Mouse (Mus musculus) limb, embryonic 12.5 days (tissue): ENCODE data around the gene Bbs2. TPM values are rescaled to one million over a fixed set of nuclear protein-coding genes. Genes with fewer than 3 reads are reported as not detected.

Source experiments
- ATAC-seq: fragments of 200-750 bp; cut with Nextera tagmentation; 2 replicates; pipeline ENCODE4 v1.8.0; 2017; ENCODE audit warnings: low read depth, moderate TSS enrichment; ENCODE audit not compliant: insufficient number of reproducible peaks, insufficient read depth, low FRiP score, low TSS enrichment
- H3K27ac ChIP-seq: fragments of 300-500 bp; sonication (generic); 2 replicates; pipeline ENCODE4 v1.5.1; 2016; ENCODE audit warnings: mild to moderate bottlenecking, moderate library complexity
- H3K27me3 ChIP-seq: fragments of 300-500 bp; sonication (generic); 2 replicates; pipeline ENCODE4 v1.6.1; 2016; ENCODE audit warnings: mild to moderate bottlenecking, moderate library complexity
- H3K36me3 ChIP-seq: fragments of 300-500 bp; sonication (generic); 2 replicates; pipeline ENCODE4 v1.6.1; 2016; ENCODE audit warnings: mild to moderate bottlenecking, moderate library complexity
- H3K4me1 ChIP-seq: fragments of 300-500 bp; sonication (generic); replicated peaks from 2 replicates; pipeline ENCODE4 v1.6.1; 2016
- H3K4me2 ChIP-seq: fragments of 300-500 bp; sonication (generic); 2 replicates; pipeline ENCODE4 v1.6.1; 2016; ENCODE audit warnings: mild to moderate bottlenecking, moderate library complexity
- H3K4me3 ChIP-seq: fragments of 300-500 bp; sonication (generic); replicated peaks from 2 replicates; pipeline ENCODE4 v1.5.1; 2016; ENCODE audit warnings: mild to moderate bottlenecking
- H3K9ac ChIP-seq: fragments of 300-500 bp; sonication (generic); replicated peaks from 2 replicates; pipeline ENCODE4 v1.6.1; 2016; ENCODE audit warnings: mild to moderate bottlenecking, moderate library complexity
- H3K9me3 ChIP-seq: fragments of 300-500 bp; sonication (generic); 2 replicates; pipeline ENCODE4 v1.6.1; 2016; ENCODE audit warnings: mild to moderate bottlenecking, moderate library complexity
- WGBS: fragments of 180-500 bp; shearing (Covaris S2); methylation state at CpG from one replicate; pipeline ENCODE4 v1.1.7; 2016; 5-methylcytosine and 5-hydroxymethylcytosine counted together
- polyA plus RNA-seq: library from polyadenylated mRNA; unstranded; fragments of >200 nt; fragmentation: Nextera tagmentation; extraction: Ambion mirVana; gene quantifications from 2 replicates; pipeline ENCODE4 v1.2.1, GENCODE M21; 2016

Gene Bbs2
- polyA plus RNA-seq, 1 experiment from 2014 or later = 15.3 TPM

DNA sequence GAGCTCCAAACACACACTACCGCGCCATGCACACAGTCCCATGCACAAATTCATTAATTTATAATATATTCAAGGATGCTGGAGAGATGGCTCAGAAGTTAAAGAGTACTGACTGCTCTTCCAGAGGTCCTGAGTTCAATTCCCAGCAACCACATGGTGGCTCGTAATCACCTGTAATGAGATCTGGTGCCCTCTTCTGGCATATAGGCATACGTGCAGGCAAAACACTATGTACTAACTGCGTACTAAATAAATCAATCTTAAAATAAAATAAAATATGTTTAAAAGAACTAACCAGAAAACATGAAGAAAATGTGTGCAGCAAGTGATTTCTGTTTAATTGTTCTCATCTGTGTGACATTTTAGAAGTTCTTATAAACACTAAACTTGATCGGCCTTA is 4.4 kb downstream of the Bbs2 start:
- Histone ChIP-seq H3K4me3 (no peak overlapping the region), H3K4me2 (no peak overlapping the region), H3K9me3 (no peaks in the 10 kb centered on the region), H3K27me3 (no peaks in the 10 kb centered on the region), H3K36me3 (no peaks in the 10 kb centered on the region), H3K9ac (no peak overlapping the region), H3K4me1 (peaks cover 7% of the 10 kb centered on the region; the same call in 1 of the 2 replicates), H3K27ac (no peak overlapping the region)
- no peak for ATAC-seq
- WGBS = 85% methylated on average over 6 of the region's 6 CpGs

DNA sequence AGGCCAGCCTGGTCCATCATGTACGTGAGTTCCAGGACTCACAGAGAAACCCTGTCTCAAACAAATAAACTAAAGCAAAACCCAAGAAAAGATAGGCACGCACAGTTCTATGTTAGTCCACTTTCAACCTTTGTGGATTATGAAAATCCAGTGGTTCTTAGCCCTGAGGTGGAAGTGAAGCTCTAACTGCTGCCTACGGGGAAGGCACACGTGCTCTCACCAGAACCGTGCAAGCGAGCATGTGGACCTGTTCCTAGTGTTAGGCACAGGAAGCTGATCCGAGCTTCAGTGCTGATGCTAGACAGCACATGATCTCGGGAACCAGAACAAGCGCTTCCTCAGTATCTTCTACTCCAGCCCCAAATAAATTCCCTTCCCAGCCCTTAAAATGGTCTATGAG is 5.9 kb downstream of the Bbs2 start:
- no peak overlapping the region for H3K4me2 ChIP-seq
- H3K4me1 ChIP-seq = peaks cover 7% of the 10 kb centered on the region; the same call in 1 of the 2 replicates
- no peak overlapping the region for H3K27ac ChIP-seq
- no peak overlapping the region for H3K4me3 ChIP-seq
- no peaks in the 10 kb centered on the region for H3K9me3 ChIP-seq
- 84% methylated on average over 9 of the region's 9 CpGs for WGBS
- H3K9ac ChIP-seq = no peak overlapping the region
- no peaks in the 10 kb centered on the region for H3K27me3 ChIP-seq
- no peak for ATAC-seq
- peaks cover 3% of the 10 kb centered on the region; the same call in 1 of the 2 replicates for H3K36me3 ChIP-seq

DNA sequence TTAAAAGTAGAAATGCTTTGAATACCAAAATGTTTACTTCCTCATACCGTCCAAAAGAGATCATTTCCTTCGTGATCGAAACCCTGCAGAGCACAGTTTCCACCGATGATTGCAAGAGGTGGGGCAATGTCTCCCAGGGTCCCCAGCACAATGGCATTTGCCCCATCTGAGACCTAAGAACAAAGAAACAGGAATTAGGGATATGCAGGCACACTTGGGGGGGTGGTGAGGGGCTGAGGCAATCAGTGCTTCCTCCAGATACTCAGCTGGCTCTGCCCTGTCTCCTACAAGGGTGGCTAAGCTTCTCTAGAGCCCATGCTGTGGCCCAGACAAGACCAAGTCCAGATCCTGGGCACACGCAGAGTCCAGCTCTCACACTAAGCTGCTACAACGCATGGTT is 9.0 kb downstream of the Bbs2 start:
- H3K9ac ChIP-seq = no peak overlapping the region
- H3K36me3 ChIP-seq = peaks cover 23% of the 10 kb centered on the region; the same call in 1 of the 2 replicates
- no peak overlapping the region for H3K27ac ChIP-seq
- H3K27me3 ChIP-seq = no peaks in the 10 kb centered on the region
- no peak overlapping the region for H3K4me2 ChIP-seq
- no peak overlapping the region for H3K4me3 ChIP-seq
- no peak for ATAC-seq
- no peaks in the 10 kb centered on the region for H3K9me3 ChIP-seq
- WGBS = 74% methylated on average over 6 of the region's 6 CpGs
- no peaks in the 10 kb centered on the region for H3K4me1 ChIP-seq

DNA sequence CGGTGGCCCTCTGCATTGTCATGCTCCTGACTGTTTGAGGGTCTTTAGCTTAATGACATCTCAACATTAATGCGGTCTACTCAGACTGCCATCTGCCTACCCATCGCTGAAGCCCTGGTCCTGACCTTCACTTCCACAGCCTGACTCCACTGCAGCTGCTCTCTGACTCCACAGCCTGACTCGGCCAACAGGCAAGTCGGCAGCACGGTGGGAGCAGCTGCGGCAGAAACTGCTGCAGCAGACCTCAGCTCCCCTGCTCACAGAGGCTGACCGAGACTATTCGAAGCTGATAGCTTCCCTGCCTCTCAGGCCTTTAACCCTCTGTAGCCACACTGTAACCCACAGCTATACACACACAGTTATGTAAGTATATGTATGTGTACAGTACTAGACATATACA is 10.8 kb downstream of the Bbs2 start:
- Histone ChIP-seq H3K27ac (no peak overlapping the region), H3K4me2 (no peak overlapping the region), H3K9me3 (no peaks in the 10 kb centered on the region), H3K4me3 (no peak overlapping the region), H3K36me3 (peaks cover 23% of the 10 kb centered on the region; the same call in 1 of the 2 replicates), H3K4me1 (no peaks in the 10 kb centered on the region), H3K27me3 (no peaks in the 10 kb centered on the region), H3K9ac (no peak overlapping the region)
- 86% methylated on average over 9 of the region's 9 CpGs for WGBS
- no peak for ATAC-seq

DNA sequence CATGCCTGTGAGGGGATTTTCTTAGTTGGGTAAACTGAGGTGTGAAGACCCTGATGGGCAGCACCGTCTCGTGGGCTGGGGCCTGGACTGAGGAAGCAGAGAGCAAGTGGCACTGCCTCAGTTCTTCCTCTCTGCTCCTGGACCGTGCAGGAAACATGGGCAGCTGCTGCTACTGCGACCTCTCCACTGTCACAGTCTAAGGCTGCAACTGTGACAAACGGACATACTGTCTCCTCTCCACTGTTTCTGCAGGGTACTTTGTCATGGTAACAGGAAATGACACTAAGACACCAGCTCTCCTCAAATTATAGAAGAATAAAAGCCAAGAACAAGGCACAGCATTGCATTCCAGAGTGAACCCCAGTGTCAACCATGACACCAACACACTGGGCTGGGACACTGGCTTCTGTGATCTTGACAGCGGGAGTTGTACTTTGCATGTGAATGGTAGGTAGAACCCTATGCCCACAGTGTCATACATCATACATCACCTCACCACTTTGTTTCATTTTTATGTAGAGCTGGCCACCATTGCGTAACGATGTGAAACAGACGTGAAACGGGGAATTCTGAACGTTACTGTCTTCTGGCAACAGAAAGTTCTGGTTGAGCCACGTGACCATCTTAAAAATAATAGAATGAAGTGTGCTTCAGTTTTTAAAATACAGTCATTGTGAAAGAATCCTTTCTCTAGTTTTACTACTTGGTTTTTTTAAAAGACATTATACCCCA is 22.1 kb downstream of the Bbs2 start:
- H3K27ac ChIP-seq = no peak overlapping the region
- H3K9me3 ChIP-seq = no peaks in the 10 kb centered on the region
- no peaks in the 10 kb centered on the region for H3K27me3 ChIP-seq
- 88% methylated on average over 12 of the region's 12 CpGs for WGBS
- peaks cover 38% of the 10 kb centered on the region for H3K36me3 ChIP-seq
- no peak overlapping the region for H3K4me2 ChIP-seq
- no peaks in the 10 kb centered on the region for H3K4me1 ChIP-seq
- ATAC-seq = no peak
- H3K9ac ChIP-seq = no peak overlapping the region
- H3K4me3 ChIP-seq = no peak overlapping the region

DNA sequence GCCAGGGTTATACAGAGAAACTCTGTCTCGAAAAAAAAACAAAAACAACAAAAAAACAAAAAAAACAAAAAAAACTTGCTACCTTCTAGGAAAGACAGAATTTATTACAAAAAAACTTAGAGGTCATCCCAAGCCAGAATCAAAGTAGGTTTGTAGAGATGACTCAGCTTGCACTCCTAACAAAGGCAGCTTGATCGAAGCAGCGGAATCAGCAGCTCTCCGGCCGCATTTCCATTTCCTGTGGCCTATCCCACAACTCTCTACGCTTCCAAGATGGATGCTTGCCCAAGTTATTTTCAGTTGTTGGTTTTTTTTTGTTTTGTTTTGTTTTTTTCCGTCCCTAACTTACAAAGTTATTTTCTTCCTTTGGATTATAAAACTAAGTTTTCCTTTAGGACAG is 29.9 kb downstream of the Bbs2 start:
- Histone ChIP-seq H3K9ac (no peak overlapping the region), H3K4me1 (no peaks in the 10 kb centered on the region), H3K27me3 (no peaks in the 10 kb centered on the region), H3K36me3 (peaks cover 43% of the 10 kb centered on the region), H3K27ac (no peak overlapping the region), H3K4me3 (no peak overlapping the region), H3K9me3 (no peaks in the 10 kb centered on the region), H3K4me2 (no peak overlapping the region)
- no peak for ATAC-seq
- 89% methylated on average over 7 of the region's 7 CpGs for WGBS

DNA sequence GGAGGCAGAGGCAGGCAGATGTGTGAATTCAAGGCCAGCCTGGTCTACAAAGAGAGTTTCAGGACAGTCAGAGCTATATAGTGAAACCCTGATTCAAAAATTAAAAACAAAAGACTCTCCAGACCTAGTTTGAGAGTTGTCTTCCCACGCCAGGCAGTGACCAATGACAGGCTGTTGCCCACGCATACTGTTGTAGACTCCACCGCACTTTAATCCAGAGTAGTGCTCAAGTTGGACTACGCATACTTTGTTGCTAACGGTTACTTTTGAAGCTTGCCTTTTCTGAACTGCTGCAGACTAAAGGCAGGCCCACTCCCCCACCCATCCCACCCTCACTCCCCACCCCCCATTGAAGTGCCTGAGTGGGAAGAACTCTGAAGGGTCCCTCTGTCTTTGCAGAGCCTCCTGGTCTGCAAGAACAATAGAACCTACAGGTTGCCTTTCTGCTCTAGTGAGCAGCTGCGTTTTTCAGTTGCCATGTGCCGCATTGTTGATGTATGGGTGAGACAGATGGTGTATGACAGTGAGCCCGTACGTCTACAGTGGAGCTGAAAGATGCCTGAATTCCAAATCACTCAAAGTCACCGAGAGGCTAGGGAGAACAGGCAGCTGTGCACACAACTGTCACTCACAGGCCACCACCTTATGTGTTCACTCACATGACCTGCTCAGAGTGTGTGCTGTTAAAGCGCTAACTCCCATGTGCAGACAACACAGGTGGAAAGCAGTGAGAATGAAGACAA is 32.4 kb downstream of the Bbs2 start:
- Histone ChIP-seq H3K4me2 (no peak overlapping the region), H3K4me3 (no peak overlapping the region), H3K36me3 (peaks cover 61% of the 10 kb centered on the region), H3K4me1 (no peaks in the 10 kb centered on the region), H3K27ac (no peak overlapping the region), H3K9me3 (no peaks in the 10 kb centered on the region), H3K9ac (no peak overlapping the region), H3K27me3 (no peaks in the 10 kb centered on the region)
- no peak for ATAC-seq
- WGBS = 86% methylated on average over 11 of the region's 11 CpGs

DNA sequence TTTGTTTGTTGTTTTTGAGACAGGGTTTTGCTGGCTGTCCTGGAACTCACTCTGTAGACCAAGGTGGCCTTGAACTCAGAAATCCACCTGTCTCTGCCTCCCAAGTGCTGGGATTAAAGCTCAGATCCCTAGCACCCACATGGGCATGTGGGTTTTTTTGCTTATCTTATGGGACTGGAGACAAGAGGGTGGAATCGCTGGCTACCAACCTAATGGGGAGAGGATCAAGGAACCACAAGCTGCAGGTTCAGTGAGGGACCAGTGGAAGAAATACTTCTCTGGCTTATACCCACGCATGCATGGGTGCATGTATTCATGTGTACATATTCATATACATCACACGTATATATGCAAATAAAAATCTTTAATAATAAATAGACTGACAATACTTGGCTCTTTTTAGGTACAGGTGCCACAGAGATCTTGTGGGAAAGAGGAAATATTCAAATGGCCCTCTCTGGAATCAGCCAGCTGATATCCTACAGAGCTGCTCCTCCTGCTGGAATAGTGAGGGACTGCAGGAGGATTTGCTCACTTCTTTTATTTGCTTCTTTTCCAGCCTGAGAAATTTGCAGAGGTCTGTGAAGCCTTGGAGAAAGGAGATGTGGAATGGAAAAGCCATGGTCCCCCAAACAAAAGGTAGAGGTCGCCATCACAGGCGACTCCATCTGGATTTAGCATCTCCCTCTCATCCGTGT is 41.4 kb downstream of the Bbs2 start:
- 61% methylated on average over 6 of the region's 6 CpGs for WGBS
- H3K4me3 ChIP-seq = no peak overlapping the region
- no peak overlapping the region for H3K4me2 ChIP-seq
- no peaks in the 10 kb centered on the region for H3K27me3 ChIP-seq
- H3K36me3 ChIP-seq = peaks cover 46% of the 10 kb centered on the region; the same call in 1 of the 2 replicates
- no peak overlapping the region for H3K27ac ChIP-seq
- no peaks in the 10 kb centered on the region for H3K4me1 ChIP-seq
- ATAC-seq = no peak
- H3K9ac ChIP-seq = no peak overlapping the region
- no peaks in the 10 kb centered on the region for H3K9me3 ChIP-seq

DNA sequence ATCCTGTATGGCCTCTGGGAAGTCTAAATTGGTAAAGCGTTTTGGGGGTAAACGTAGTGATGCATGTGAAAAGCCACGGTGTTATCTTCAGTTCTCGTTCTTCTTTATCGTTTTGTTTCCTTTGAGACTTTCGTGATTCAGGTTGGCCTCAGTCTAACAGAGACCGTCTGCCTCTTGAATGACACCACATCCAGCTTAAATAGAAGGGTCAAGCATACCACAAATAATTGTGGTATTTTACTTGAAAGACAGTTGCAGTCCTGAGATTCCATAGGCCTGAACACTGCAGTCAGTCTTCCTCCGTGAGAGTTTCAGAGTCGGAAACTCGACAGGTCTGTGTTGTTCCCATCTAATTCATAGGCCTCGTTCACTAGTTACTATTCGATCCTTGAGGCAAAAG is 46.0 kb downstream of the Bbs2 start:
- peaks cover 25% of the 10 kb centered on the region; the same call in 1 of the 2 replicates for H3K36me3 ChIP-seq
- H3K27me3 ChIP-seq = no peaks in the 10 kb centered on the region
- H3K27ac ChIP-seq = no peak overlapping the region
- no peak overlapping the region for H3K4me3 ChIP-seq
- no peak overlapping the region for H3K9ac ChIP-seq
- no peak for ATAC-seq
- 90% methylated on average over 12 of the region's 12 CpGs for WGBS
- H3K9me3 ChIP-seq = no peaks in the 10 kb centered on the region
- H3K4me2 ChIP-seq = no peak overlapping the region
- H3K4me1 ChIP-seq = no peaks in the 10 kb centered on the region

DNA sequence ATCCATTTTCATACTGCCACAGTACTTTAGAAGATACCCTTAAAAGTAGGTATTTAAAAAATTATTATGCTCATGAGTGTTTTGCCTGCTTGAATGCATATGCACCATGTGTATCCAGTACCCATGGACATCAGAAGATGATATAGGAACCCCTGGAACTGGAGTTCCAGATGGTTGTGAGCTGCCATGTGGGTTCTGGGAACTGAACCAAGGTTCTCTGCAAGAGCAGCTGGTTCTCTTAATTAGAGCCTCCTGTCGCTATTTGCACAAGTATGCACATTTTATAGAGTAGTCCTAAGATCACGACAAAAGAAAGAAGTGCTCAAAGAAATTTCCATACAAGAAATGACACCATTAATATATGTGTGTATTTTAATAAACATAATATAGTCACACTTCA is 50.9 kb downstream of the Bbs2 start:
- no peaks in the 10 kb centered on the region for H3K4me1 ChIP-seq
- no peak for ATAC-seq
- no peak overlapping the region for H3K4me3 ChIP-seq
- no peaks in the 10 kb centered on the region for H3K27me3 ChIP-seq
- no peaks in the 10 kb centered on the region for H3K9me3 ChIP-seq
- WGBS = 76% methylated on average over 2 of the region's 2 CpGs
- no peak overlapping the region for H3K27ac ChIP-seq
- H3K4me2 ChIP-seq = no peak overlapping the region
- H3K36me3 ChIP-seq = peaks cover 9% of the 10 kb centered on the region; the same call in 1 of the 2 replicates
- H3K9ac ChIP-seq = no peak overlapping the region

DNA sequence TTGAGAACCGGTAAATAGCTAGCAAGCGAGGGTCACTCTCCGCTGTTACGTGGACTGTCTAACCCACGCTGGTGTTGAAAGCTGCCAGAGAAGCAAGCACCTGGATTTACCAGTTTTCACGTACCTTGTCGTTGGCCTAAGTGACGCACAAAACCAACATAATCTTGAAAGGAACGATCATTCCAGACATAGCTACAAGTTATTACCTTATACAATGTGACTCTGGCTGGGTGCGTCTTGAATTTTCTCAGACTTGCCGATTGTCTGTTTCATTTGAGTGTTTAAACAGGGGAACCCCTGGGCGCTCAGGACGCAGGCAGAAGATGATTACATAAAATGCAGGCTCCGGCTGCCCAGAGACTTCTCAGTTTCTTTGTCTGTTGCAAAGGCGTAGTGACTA is 60.9 kb downstream of the Bbs2 start:
- no peak for ATAC-seq
- Histone ChIP-seq H3K27ac (no peak overlapping the region), H3K9me3 (no peaks in the 10 kb centered on the region), H3K36me3 (no peaks in the 10 kb centered on the region; the same call in 1 of the 2 replicates), H3K4me3 (peak overlapping the region; percentile 75), H3K4me2 (peak overlapping the region; percentile 70), H3K27me3 (no peaks in the 10 kb centered on the region), H3K9ac (peak overlapping the region; percentile 63), H3K4me1 (peaks cover 21% of the 10 kb centered on the region)
- WGBS = 13% methylated on average over 15 of the region's 15 CpGs
